Mouse (Mus musculus) midbrain, embryonic 15.5 days (tissue): ENCODE measurements around the gene Galnt2. TPM values are rescaled to one million over a fixed set of nuclear protein-coding genes. Genes with fewer than 3 reads are reported as not detected.

Experiments
- ATAC-seq: fragments of 200-750 bp; cut with Nextera tagmentation; replicated peaks from 2 replicates; pipeline ENCODE4 v1.8.0; 2017; ENCODE audit warnings: moderate TSS enrichment
- H3K27ac ChIP-seq: fragments of 300-500 bp; sonication (generic); 2 replicates; pipeline ENCODE4 v1.5.1; 2015; ENCODE audit warnings: mild to moderate bottlenecking, inconsistent platforms
- H3K27me3 ChIP-seq: fragments of 300-500 bp; sonication (generic); replicated peaks from 2 replicates; pipeline ENCODE4 v1.6.1; 2015; ENCODE audit warnings: inconsistent platforms
- H3K36me3 ChIP-seq: fragments of 300-500 bp; sonication (generic); replicated peaks from 2 replicates; pipeline ENCODE4 v1.6.1; 2015; ENCODE audit warnings: inconsistent platforms
- H3K4me1 ChIP-seq: fragments of 300-500 bp; sonication (generic); 2 replicates; pipeline ENCODE4 v1.6.1; 2015; ENCODE audit warnings: inconsistent platforms
- H3K4me2 ChIP-seq: fragments of 300-500 bp; sonication (generic); 2 replicates; pipeline ENCODE4 v1.6.1; 2015; ENCODE audit warnings: inconsistent platforms, mild to moderate bottlenecking, moderate library complexity
- H3K4me3 ChIP-seq: fragments of 300-500 bp; sonication (generic); 2 replicates; pipeline ENCODE4 v1.5.1; 2015; ENCODE audit warnings: mild to moderate bottlenecking, inconsistent platforms
- H3K9ac ChIP-seq: fragments of 300-500 bp; sonication (generic); 2 replicates; pipeline ENCODE4 v1.6.1; 2015; ENCODE audit warnings: mild to moderate bottlenecking, inconsistent platforms
- H3K9me3 ChIP-seq: fragments of 300-500 bp; sonication (generic); 2 replicates; pipeline ENCODE4 v1.6.1; 2016; ENCODE audit warnings: inconsistent platforms
- WGBS: fragments of 180-500 bp; shearing (Covaris S2); methylation state at CpG from one replicate; pipeline ENCODE4 v1.1.7; 2015; ENCODE audit warnings: mixed read lengths; 5-methylcytosine and 5-hydroxymethylcytosine counted together
- polyA plus RNA-seq: library from polyadenylated mRNA; unstranded; fragments of >200 nt; fragmentation: Nextera tagmentation; extraction: Ambion mirVana; gene quantifications from 2 replicates; pipeline ENCODE4 v1.2.1, GENCODE M21; 2015

Gene Galnt2
- polyA plus RNA-seq, 1 experiment from 2014 or later = 67.4 TPM

- no peak overlapping the region for H3K27ac ChIP-seq
- no peak overlapping the region for H3K9ac ChIP-seq
- WGBS = 58% methylated on average over 10 of the region's 10 CpGs
- H3K4me1 ChIP-seq = no peaks in the 10 kb centered on the region
- no peak overlapping the region for H3K4me3 ChIP-seq
- H3K27me3 ChIP-seq = no peaks in the 10 kb centered on the region
- H3K4me2 ChIP-seq = no peak overlapping the region
- no peaks in the 10 kb centered on the region for H3K9me3 ChIP-seq
- no peaks in the 10 kb centered on the region for H3K36me3 ChIP-seq
- ATAC-seq = no peak
Measured at GRCm38 (mm10) chr8:124392271-124393012, 161.3 kb downstream of the Galnt2 start.

- Histone ChIP-seq H3K4me3 (no peak overlapping the region), H3K27ac (no peak overlapping the region), H3K9ac (no peak overlapping the region), H3K27me3 (no peaks in the 10 kb centered on the region), H3K4me1 (no peaks in the 10 kb centered on the region), H3K4me2 (no peak overlapping the region), H3K36me3 (no peaks in the 10 kb centered on the region), H3K9me3 (no peaks in the 10 kb centered on the region)
- WGBS = 90% methylated on average over 5 of the region's 5 CpGs
- ATAC-seq = no peak
Measured at GRCm38 (mm10) chr8:124393013-124393412, 161.8 kb downstream of the Galnt2 start.

GRCm38 (mm10) chr8:124393927-124394326 lies 162.7 kb downstream of the Galnt2 start:
- no peaks in the 10 kb centered on the region for H3K9me3 ChIP-seq
- H3K4me1 ChIP-seq = no peaks in the 10 kb centered on the region
- no peak for ATAC-seq
- H3K4me3 ChIP-seq = no peak overlapping the region
- 80% methylated on average over 4 of the region's 4 CpGs for WGBS
- H3K27me3 ChIP-seq = no peaks in the 10 kb centered on the region
- H3K27ac ChIP-seq = no peak overlapping the region
- no peak overlapping the region for H3K9ac ChIP-seq
- no peak overlapping the region for H3K4me2 ChIP-seq
- H3K36me3 ChIP-seq = no peaks in the 10 kb centered on the region

- H3K36me3 ChIP-seq = no peaks in the 10 kb centered on the region
- no peak overlapping the region for H3K4me2 ChIP-seq
- no peak overlapping the region for H3K4me3 ChIP-seq
- H3K9ac ChIP-seq = no peak overlapping the region
- WGBS = 84% methylated on average over 7 of the region's 7 CpGs
- no peaks in the 10 kb centered on the region for H3K27me3 ChIP-seq
- no peaks in the 10 kb centered on the region for H3K4me1 ChIP-seq
- no peaks in the 10 kb centered on the region for H3K9me3 ChIP-seq
- no peak overlapping the region for H3K27ac ChIP-seq
- no peak for ATAC-seq
Measured at GRCm38 (mm10) chr8:124394951-124395350, 163.8 kb downstream of the Galnt2 start.

Other genes with a start within 250 kb of the Galnt2 start
- gene Abcb10, start 248.3 kb upstream of the Galnt2 start, polyA plus RNA-seq = 15.6 and 16.8 TPM in 2 replicates
- gene Taf5l, start 210.0 kb upstream of the Galnt2 start, polyA plus RNA-seq = 24.6 and 25.9 TPM in 2 replicates
- 3.5 and 4.1 TPM in 2 replicates for gene Urb2, start 209.9 kb upstream of the Galnt2 start, polyA plus RNA-seq
- gene Pgbd5, start 208.3 kb downstream of the Galnt2 start, polyA plus RNA-seq = 15.3 and 15.8 TPM in 2 replicates